Comparison of ENCODE assay signal across 20 mouse cellular contexts in the genomic region with DNA sequence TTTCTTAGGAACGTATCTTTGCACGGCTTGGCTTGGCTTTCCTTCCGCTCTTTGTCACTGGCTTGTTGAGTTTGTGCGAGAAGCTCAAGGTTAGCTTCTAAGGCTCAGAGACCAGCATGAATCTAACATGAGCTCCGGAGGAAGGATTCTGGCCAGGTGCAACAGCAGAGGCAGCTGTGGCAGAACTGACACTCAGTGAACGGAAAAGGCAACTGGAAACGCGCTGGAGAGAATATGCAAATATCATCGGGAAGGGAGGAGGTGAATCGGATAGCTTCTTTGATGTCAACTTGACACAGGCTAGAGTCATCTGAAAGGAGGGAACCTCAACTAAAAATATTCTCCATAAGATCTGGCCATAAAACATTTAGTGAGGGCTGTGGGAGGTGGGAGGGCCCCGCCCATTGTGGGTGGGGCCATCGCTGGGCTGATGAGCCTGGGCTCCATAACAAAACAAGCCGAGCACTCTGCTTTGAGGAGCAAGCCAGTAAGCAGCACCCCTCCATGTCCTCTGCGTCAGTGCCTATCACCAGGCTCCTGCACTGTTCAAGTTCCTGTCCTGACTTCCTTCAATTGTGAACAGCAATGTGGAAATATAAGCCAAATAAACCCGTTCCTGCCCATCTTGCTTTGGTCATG.
"Had no signal": no experiment of that assay in that cellular context is flagged by ENCODE, and none has a peak within 500 bp of the region (broad histone marks: within the 10 kb centered on the region; RNA-seq: fewer than 3 reads in every experiment).

No protein-coding gene starts in this region.

- H3K36me3 ChIP-seq: lung, embryonic 15.5 days; midbrain, embryonic 10.5 days; midbrain, embryonic 12.5 days; neural tube, embryonic 12.5 days had no signal

- H3K27me3 ChIP-seq: lung, embryonic 15.5 days; midbrain, embryonic 12.5 days; neural tube, embryonic 12.5 days had no signal

- H3K9me3 ChIP-seq: lung, embryonic 15.5 days; midbrain, embryonic 10.5 days; midbrain, embryonic 12.5 days; neural tube, embryonic 12.5 days had no signal

- H3K9ac ChIP-seq: liver, postnatal 0 days; lung, embryonic 15.5 days; midbrain, embryonic 12.5 days; neural tube, embryonic 12.5 days had no signal

- DNase-seq: liver, postnatal 0 days; lung, adult 2 months; lung, postnatal 14 days; lung, postnatal 36 days; midbrain, embryonic 14.5 days; retina, postnatal 1 day; right cerebral cortex, adult 18-20 months; right cerebral cortex, postnatal 25 days; right cerebral cortex, postnatal 4 days; spleen, adult 18-20 months; thymus, adult 18-20 months; thymus, postnatal 14 days; thymus, postnatal 36 days had no signal

- H3K4me1 ChIP-seq: lung, embryonic 15.5 days; midbrain, embryonic 10.5 days; midbrain, embryonic 12.5 days; neural tube, embryonic 12.5 days had no signal

- H3K4me2 ChIP-seq: lung, embryonic 15.5 days; midbrain, embryonic 12.5 days; neural tube, embryonic 12.5 days had no signal

- H3K4me3 ChIP-seq: lung, embryonic 15.5 days; midbrain, embryonic 10.5 days; midbrain, embryonic 12.5 days; myocyte; neural tube, embryonic 12.5 days had no signal

- H3K27ac ChIP-seq: lung, embryonic 15.5 days; midbrain, embryonic 10.5 days; midbrain, embryonic 12.5 days; neural tube, embryonic 12.5 days had no signal

- ATAC-seq: liver, postnatal 0 days; lung, postnatal 0 days; midbrain, embryonic 16.5 days had no signal
